Mouse (Mus musculus) CH12.LX (cell line): ENCODE measurements around the gene Dlg2. TPM values are rescaled to one million over a fixed set of nuclear protein-coding genes. Genes with fewer than 3 reads are reported as not detected.

Experiments used
- DNase-seq: peaks from one replicate; pipeline ENCODE4 v3.0.0-alpha.2; 2013; ENCODE audit errors: extremely low read depth
- H3K27ac ChIP-seq: 2 replicates; pipeline ENCODE4 v1.5.1; 2012; ENCODE audit warnings: low read depth, mild to moderate bottlenecking, control low read depth, moderate library complexity; ENCODE audit not compliant: insufficient read depth
- H3K27me3 ChIP-seq: replicated peaks from 2 replicates; pipeline ENCODE3; 2012; ENCODE audit warnings: inconsistent platforms
- H3K36me3 ChIP-seq, 2 experiments: replicated peaks in 1 of 2; 2 replicates each; pipeline versions ENCODE3 to v1.6.1; 2012; ENCODE audit warnings: inconsistent platforms in 1 of 2, low read length in 1 of 2, mild to moderate bottlenecking in 1 of 2, mixed read lengths in 1 of 2, moderate library complexity in 1 of 2; ENCODE audit not compliant: control insufficient read depth in 1 of 2, insufficient read depth in 1 of 2
- H3K4me1 ChIP-seq, 2 experiments: 2 replicates each; pipeline ENCODE4 v1.6.1; 2012; ENCODE audit warnings: inconsistent platforms in 1 of 2, moderate library complexity in 1 of 2; ENCODE audit not compliant: insufficient read depth in 2 of 2, control insufficient read depth in 1 of 2
- H3K4me2 ChIP-seq: 2 replicates; pipeline ENCODE4 v1.6.1; 2012; ENCODE audit warnings: low read depth, mild to moderate bottlenecking, control low read depth; ENCODE audit not compliant: poor library complexity, insufficient read depth, severe bottlenecking
- H3K4me3 ChIP-seq, 3 experiments: fragments of 150-350 bp in 1 of 3; sonication (generic) in 1 of 3; replicated peaks in 1 of 3; 2 replicates each; pipeline versions ENCODE3 to v1.5.1; 2011 to 2012; ENCODE audit warnings: low read depth in 2 of 3, low read length in 2 of 3, mild to moderate bottlenecking in 2 of 3, moderate library complexity in 2 of 3, control low read depth in 1 of 3, improper control_type of control experiment in 1 of 3, inconsistent platforms in 1 of 3, mixed read lengths in 1 of 3; ENCODE audit not compliant: poor library complexity in 1 of 3
- H3K79me2 ChIP-seq: replicated peaks from 2 replicates; pipeline ENCODE4 v1.6.1; 2012; ENCODE audit warnings: mild to moderate bottlenecking, moderate library complexity; ENCODE audit not compliant: control insufficient read depth, poor library complexity, insufficient read depth, severe bottlenecking; ENCODE audit errors: extremely low read depth
- H3K9ac ChIP-seq: 2 replicates; pipeline ENCODE4 v1.6.1; 2012; ENCODE audit warnings: low read depth, mild to moderate bottlenecking, control low read depth, moderate library complexity; ENCODE audit not compliant: insufficient read depth
- H3K9me3 ChIP-seq: replicated peaks from 2 replicates; pipeline ENCODE3; 2012; ENCODE audit warnings: low read length, inconsistent platforms, mixed read lengths
- E2F4 ChIP-seq: IDR thresholded peaks from 2 replicates; pipeline ENCODE4 v1.6.1; 2011; ENCODE audit warnings: low read depth, low read length, improper control_type of control experiment; ENCODE audit not compliant: insufficient replicate concordance
- EP300 ChIP-seq: IDR thresholded peaks from 2 replicates; pipeline ENCODE4 v1.6.1; 2011; ENCODE audit warnings: low read length, improper control_type of control experiment
- GABPA ChIP-seq: IDR thresholded peaks from 2 replicates; pipeline ENCODE4 v1.6.1; 2012; ENCODE audit warnings: low read depth, low read length, improper control_type of control experiment, inconsistent platforms; ENCODE audit not compliant: insufficient replicate concordance
- KAT2A ChIP-seq: IDR thresholded peaks from 2 replicates; pipeline ENCODE4 v1.6.1; 2012; ENCODE audit warnings: low read length, improper control_type of control experiment, inconsistent platforms; ENCODE audit not compliant: insufficient replicate concordance
- MAFK ChIP-seq: IDR thresholded peaks from 2 replicates; pipeline ENCODE4 v1.6.1; 2011; ENCODE audit warnings: low read length, improper control_type of control experiment; ENCODE audit not compliant: insufficient replicate concordance
- MAX ChIP-seq: IDR thresholded peaks from 2 replicates; pipeline ENCODE4 v1.6.1; 2011; ENCODE audit warnings: low read length, improper control_type of control experiment
- MAZ ChIP-seq: IDR thresholded peaks from 2 replicates; pipeline ENCODE4 v1.6.1; 2012; ENCODE audit warnings: low read depth, mild to moderate bottlenecking, inconsistent platforms, low read length, improper control_type of control experiment, moderate library complexity
- MEF2A ChIP-seq: IDR thresholded peaks from 2 replicates; pipeline ENCODE4 v1.6.1; 2014; ENCODE audit warnings: low read depth, mild to moderate bottlenecking, inconsistent platforms, low read length, improper control_type of control experiment, borderline replicate concordance
- MYC ChIP-seq: IDR thresholded peaks from 2 replicates; pipeline ENCODE4 v1.6.1; 2011; ENCODE audit warnings: low read depth, mild to moderate bottlenecking, improper control_type of control experiment, low read length
- NELFE ChIP-seq: IDR thresholded peaks from 2 replicates; pipeline ENCODE4 v1.6.1; 2011; ENCODE audit warnings: low read depth, low read length, improper control_type of control experiment
- NRF1 ChIP-seq: IDR thresholded peaks from 2 replicates; pipeline ENCODE4 v1.6.1; 2014; ENCODE audit warnings: low read depth, mild to moderate bottlenecking, inconsistent platforms, low read length, improper control_type of control experiment, moderate library complexity
- POLR2AphosphoS2 ChIP-seq: IDR thresholded peaks from 2 replicates; pipeline ENCODE4 v1.6.1; 2011; ENCODE audit warnings: low read depth, low read length, improper control_type of control experiment
- SIN3A ChIP-seq: IDR thresholded peaks from 2 replicates; pipeline ENCODE4 v1.6.1; 2012; ENCODE audit warnings: low read length, improper control_type of control experiment, inconsistent platforms
- TBP ChIP-seq: conservative IDR thresholded peaks from 2 replicates; pipeline ENCODE4 v1.6.1; 2011; ENCODE audit warnings: low read depth, low read length, improper control_type of control experiment
- UBTF ChIP-seq: IDR thresholded peaks from 2 replicates; pipeline ENCODE4 v1.6.1; 2012; ENCODE audit warnings: low read depth, mild to moderate bottlenecking, inconsistent platforms, low read length, improper control_type of control experiment, moderate library complexity
- ZC3H11A ChIP-seq: IDR thresholded peaks from 2 replicates; pipeline ENCODE4 v1.6.1; 2012; ENCODE audit warnings: low read depth, mild to moderate bottlenecking, inconsistent platforms, low read length, improper control_type of control experiment
- ZMIZ1 ChIP-seq: IDR thresholded peaks from 2 replicates; pipeline ENCODE4 v1.6.1; 2012; ENCODE audit warnings: low read depth, mild to moderate bottlenecking, inconsistent platforms, low read length, improper control_type of control experiment
- ZNF384 ChIP-seq: IDR thresholded peaks from 2 replicates; pipeline ENCODE4 v1.6.1; 2012; ENCODE audit warnings: low read depth, low read length, improper control_type of control experiment, inconsistent platforms
- dilution Hi-C: fragments of 300-500 bp; cut with MboI; formaldehyde crosslinking; loops from 2 replicates; pipeline ENCODE4 v1.14.3; 2020; ENCODE audit warnings: low sequenced_read_pairs; ENCODE audit not compliant: extremely low pct_unique_long_range_greater_than_20kb, extremely low pct_ligation_motif_present
- in situ Hi-C: fragments of 300-500 bp; cut with MboI; formaldehyde crosslinking; loops from 3 replicates; pipeline ENCODE4 v1.14.3; 2019; ENCODE audit warnings: low sequenced_read_pairs, low pct_ligation_motif_present, low pct_unique_long_range_greater_than_20kb, mixed read lengths
- polyA plus RNA-seq: library from polyadenylated mRNA; unstranded; fragments of >175 nt; gene quantifications from 2 replicates; pipeline ENCODE4 v1.2.1, GENCODE M21; 2012; ENCODE audit warnings: low read depth; ENCODE audit not compliant: insufficient read length
- total RNA-seq, 2 experiments: library from RNA; depleted of rRNA; stranded (reverse); fragments of 300-350 nt in 1 of 2; fragments of >200 nt in 1 of 2; gene quantifications; 2 replicates each; pipeline ENCODE4 v1.2.3; 2012 to 2014

The Dlg2 gene
- total and polyA plus RNA-seq, 3 experiments: 0.36 TPM; not detected in 2

DNA sequence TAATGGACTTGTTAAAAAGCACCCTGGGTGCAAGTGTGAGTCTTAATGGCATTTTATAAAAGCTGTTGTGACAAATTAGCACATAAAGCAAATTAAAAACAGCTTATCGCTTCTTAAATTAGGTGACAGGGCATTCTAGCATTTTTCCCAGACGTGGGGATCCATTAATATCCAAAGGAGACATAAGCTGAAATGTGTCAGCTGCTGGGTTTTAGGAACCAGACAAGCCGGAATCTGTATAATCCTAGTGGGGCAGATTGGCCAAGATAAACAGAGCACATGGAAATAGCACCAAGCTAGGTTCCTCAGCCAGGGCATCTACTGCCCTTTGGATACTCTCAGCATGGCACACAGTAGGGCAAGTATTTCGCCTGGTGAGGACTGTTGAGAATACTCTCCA is 1895.2 kb downstream of the Dlg2 start:
- TF ChIP-seq SIN3A: no peak
- TF ChIP-seq E2F4: no peak
- no peak for TF ChIP-seq MEF2A
- TF ChIP-seq ZNF384: no peak
- no peak for TF ChIP-seq ZC3H11A
- TF ChIP-seq MAX: no peak
- H3K9me3 ChIP-seq: no peaks in the 10 kb centered on the region
- in situ Hi-C loops: no loop called here
- H3K4me3 ChIP-seq: no peak overlapping the region
- no peaks in the 10 kb centered on the region for H3K36me3 ChIP-seq
- no peak overlapping the region for H3K4me2 ChIP-seq
- no peaks in the 10 kb centered on the region for H3K79me2 ChIP-seq
- no peaks in the 10 kb centered on the region for H3K27me3 ChIP-seq
- no peak overlapping the region for H3K27ac ChIP-seq
- DNase-seq: no peak
- H3K4me1 ChIP-seq: no peaks in the 10 kb centered on the region
- no peak overlapping the region for H3K9ac ChIP-seq
- dilution Hi-C loops: no loop called here

DNA sequence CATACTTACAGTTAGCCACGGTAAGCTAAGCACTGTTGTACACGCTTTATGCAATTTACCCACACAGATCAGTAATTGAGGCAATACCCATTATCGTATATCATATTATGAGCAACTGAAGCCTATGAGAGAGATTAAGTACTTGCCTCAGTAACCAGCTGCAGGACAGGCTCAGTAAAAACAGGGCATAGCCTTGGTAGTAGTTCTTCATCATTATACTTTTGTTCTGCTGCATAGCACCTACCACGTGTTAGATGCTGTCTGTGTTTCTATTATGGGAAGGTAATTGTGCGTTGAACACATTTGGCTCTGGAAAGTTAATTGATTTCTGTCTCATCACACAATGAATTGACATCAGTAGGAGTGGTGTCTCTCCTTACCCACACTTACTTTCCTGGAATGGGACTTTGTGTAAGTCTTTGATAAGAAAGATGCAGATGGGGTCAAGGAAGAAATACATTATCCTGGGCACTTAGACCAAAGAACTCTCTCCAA is 1897.4 kb downstream of the Dlg2 start:
- Histone ChIP-seq H3K27me3 (no peaks in the 10 kb centered on the region), H3K4me2 (no peak overlapping the region), H3K36me3 (no peaks in the 10 kb centered on the region), H3K4me3 (no peak overlapping the region), H3K27ac (no peak overlapping the region)
- in situ Hi-C loops (no loop called here), dilution Hi-C loops (no loop called here)
- DNase-seq: no peak
- TF ChIP-seq UBTF (no peak), MYC (no peak), MAFK (no peak), ZMIZ1 (no peak), ZC3H11A (no peak), SIN3A (no peak), TBP (no peak), NELFE (no peak), NRF1 (no peak), MAZ (no peak), EP300 (no peak), POLR2AphosphoS2 (no peak), KAT2A (no peak), GABPA (no peak), ZNF384 (no peak)
- TF ChIP-seq, all 38 proteins: peak for 0
- H3K79me2 ChIP-seq: no peaks in the 10 kb centered on the region
- H3K9me3 ChIP-seq: no peaks in the 10 kb centered on the region
- no peak overlapping the region for H3K9ac ChIP-seq
- H3K4me1 ChIP-seq: no peaks in the 10 kb centered on the region
